ENCODE assay signal across 10 mouse cellular contexts in genomic region chr13:54403224-54404070, GRCm38 (mm10). TPM values are rescaled to one million over a fixed set of nuclear protein-coding genes. Genes with fewer than 3 reads are reported as not detected.
DNase-seq lines count a peak whose midpoint lies in the region; ATAC-seq and TF ChIP-seq lines count a peak whose summit lies in the region.
"Had no signal": no experiment of that assay in that cellular context is flagged by ENCODE, and none has a peak within 500 bp of the region (broad histone marks: within the 10 kb centered on the region; RNA-seq: fewer than 3 reads in every experiment).

No protein-coding gene starts in this region.

- H3K4me2 ChIP-seq in lung, embryonic 15.5 days = peak overlapping the region; percentile 24; the same call in 1 of the 2 replicates
- peak overlapping the region; percentile 21 for H3K4me2 ChIP-seq in limb, embryonic 14.5 days (replicated peaks; ENCODE audit: low read depth, low read length, severe bottlenecking)
- H3K4me2 ChIP-seq: heart, embryonic 13.5 days had no signal

- ATAC-seq in cerebellum, adult (ENCODE audit: insufficient number of reproducible peaks, low FRiP score, low TSS enrichment) = no peak
- no peak for ATAC-seq in lung, embryonic 15.5 days (ENCODE audit: borderline replicate concordance, extremely low read depth, low FRiP score, low TSS enrichment)
- ATAC-seq in limb, embryonic 14.5 days (ENCODE audit: low FRiP score, low read depth) = no peak
- ATAC-seq: intestine, postnatal 0 days had no signal

- no peak overlapping the region for H3K4me3 ChIP-seq in lung, embryonic 15.5 days
- H3K4me3 ChIP-seq in lung, adult 2 months (replicated peaks; ENCODE audit: extremely low read depth, low read depth, low read length) = no peak overlapping the region
- H3K4me3 ChIP-seq in limb, embryonic 14.5 days (replicated peaks; ENCODE audit: low read length) = no peak overlapping the region
- H3K4me3 ChIP-seq: heart, embryonic 13.5 days had no signal

- no peak for TF ChIP-seq CTCF in lung, adult 2 months (IDR thresholded peaks at IDR 0.05; ENCODE audit: insufficient read depth, low read length)

- peak; percentile 68 to 69 for DNase-seq in cerebellum, postnatal 14 days
- DNase-seq in lung, adult 2 months = no peak
- peak; percentile 16 for DNase-seq in gonadal fat pad, adult 2 months (ENCODE audit: low read depth)
- DNase-seq in limb, embryonic 14.5 days (ENCODE audit: low spot score) = peak; percentile 58
- no peak for DNase-seq in liver
- DNase-seq in urinary bladder, adult 18-20 months (ENCODE audit: low spot score in 2 of 2) = no peak

- WGBS in lung, embryonic 15.5 days = 51% methylated on average over 17 of the region's 17 CpGs
- 54% methylated on average over 17 of the region's 17 CpGs for WGBS in lung, adult 2 months
- WGBS in limb, embryonic 14.5 days = 29% methylated on average over 17 of the region's 17 CpGs

- H3K4me1 ChIP-seq in lung, embryonic 15.5 days = peaks cover 22% of the 10 kb centered on the region
- no peaks in the 10 kb centered on the region for H3K4me1 ChIP-seq in lung, adult 2 months (ENCODE audit: control insufficient read depth, insufficient read depth, low read length)
- H3K4me1 ChIP-seq in limb, embryonic 14.5 days (ENCODE audit: control insufficient read depth, insufficient read depth, low read length) = peaks cover 22% of the 10 kb centered on the region

- no peaks in the 10 kb centered on the region for H3K27me3 ChIP-seq in lung, embryonic 15.5 days
- H3K27me3 ChIP-seq in limb, embryonic 14.5 days (ENCODE audit: control insufficient read depth, insufficient read depth, low read length) = no peaks in the 10 kb centered on the region
- H3K27me3 ChIP-seq: heart, embryonic 13.5 days had no signal

- H3K36me3 ChIP-seq in lung, embryonic 15.5 days = no peaks in the 10 kb centered on the region
- H3K36me3 ChIP-seq in limb, embryonic 14.5 days (ENCODE audit: control insufficient read depth, insufficient read depth, low read length) = no peaks in the 10 kb centered on the region
- H3K36me3 ChIP-seq: heart, embryonic 13.5 days had no signal

- peak overlapping the region; percentile 72 for H3K27ac ChIP-seq in lung, embryonic 15.5 days
- H3K27ac ChIP-seq in limb, embryonic 14.5 days (replicated peaks; ENCODE audit: low read depth, low read length) = peak overlapping the region; percentile 61
- H3K27ac ChIP-seq: heart, embryonic 13.5 days had no signal

- no peaks in the 10 kb centered on the region for H3K9me3 ChIP-seq in lung, embryonic 15.5 days
- no peaks in the 10 kb centered on the region for H3K9me3 ChIP-seq in limb, embryonic 14.5 days (ENCODE audit: control insufficient read depth, low read length)

- TF ChIP-seq POLR2A in lung, adult 2 months (IDR thresholded peaks at IDR 0.05; ENCODE audit: borderline replicate concordance, extremely low read depth, low read depth, low read length) = no peak
- no peak for TF ChIP-seq POLR2A in limb, embryonic 14.5 days (IDR thresholded peaks at IDR 0.05; ENCODE audit: borderline replicate concordance, extremely low read depth, insufficient read depth, insufficient read length)

- H3K9ac ChIP-seq in lung, embryonic 15.5 days = no peak overlapping the region
- no peak overlapping the region for H3K9ac ChIP-seq in limb, embryonic 14.5 days (ENCODE audit: low read depth, low read length, severe bottlenecking)
- H3K9ac ChIP-seq: heart, embryonic 13.5 days had no signal

RNA-seq across cellular contexts. Expression of gene Cplx2, which starts 32.3 kb away (rescaled TPM):
- 5.4 and 5.6 TPM in 2 replicates for polyA plus RNA-seq in lung, embryonic 15.5 days (2015; fragmentation: Nextera tagmentation; extraction: Ambion mirVana)
- 6.1 and 7.0 TPM in 2 replicates for polyA plus RNA-seq in lung, adult 2 months (2012; rRNA removed)
- polyA plus RNA-seq in gonadal fat pad, adult 2 months (2012; rRNA removed) = 5.9 and 7.3 TPM in 2 replicates
- polyA plus RNA-seq in limb, embryonic 14.5 days (2012; rRNA removed) = 10.8 and 10.9 TPM in 2 replicates
- polyA plus RNA-seq in limb, embryonic 14.5 days (2014; fragmentation: Nextera tagmentation; extraction: Ambion mirVana) = 5.5 and 7.1 TPM in 2 replicates

Comparison
In these comparisons a context has a peak if more than half of its experiments do, and no peak if none do; other contexts are left out.
1. DNase-seq: peak in cerebellum, postnatal 14 days (2 of 2), gonadal fat pad, adult 2 months (single experiment) and limb, embryonic 14.5 days (single experiment); none in lung, adult 2 months (single experiment), liver (single experiment) and urinary bladder, adult 18-20 months (0 of 2).